In the genomic region with DNA sequence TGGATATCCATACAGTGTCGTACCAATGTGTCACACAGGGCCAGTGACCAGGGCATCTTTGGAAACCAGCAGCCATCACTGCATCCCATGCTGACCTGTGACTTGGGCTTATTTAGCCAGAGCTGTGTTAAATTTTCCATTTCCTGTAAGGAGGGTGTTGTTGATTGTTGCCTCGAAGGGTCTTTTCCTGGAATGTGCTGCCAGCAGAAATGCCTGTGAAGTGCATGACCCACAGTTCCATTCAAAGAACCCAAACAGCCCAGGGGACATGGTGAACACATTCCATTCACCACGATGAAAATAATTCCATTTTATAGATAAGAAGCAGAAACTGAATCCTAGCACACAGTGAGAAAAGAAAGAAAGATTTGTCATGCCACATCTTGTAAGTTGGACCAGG, we compare ENCODE assay signal across 15 mouse cellular contexts. TPM values are rescaled to one million over a fixed set of nuclear protein-coding genes. Genes with fewer than 3 reads are reported as not detected.
A peak's percentile ranks its signal among the peaks of the same experiment; 100 is the strongest.
DNase-seq lines count a peak whose midpoint lies in the region; TF ChIP-seq lines count a peak whose summit lies in the region.
"Had no signal": no experiment of that assay in that cellular context is flagged by ENCODE, and none has a peak within 500 bp of the region (broad histone marks: within the 10 kb centered on the region; RNA-seq: fewer than 3 reads in every experiment).

No protein-coding gene starts in this region.

- WGBS in small intestine, adult 2 months = 56% methylated on average over 3 of the region's 3 CpGs
- WGBS in hindbrain, embryonic 10.5 days = 57% methylated on average over 3 of the region's 3 CpGs

- peak; percentile 13 for DNase-seq in adrenal gland, adult 8-10 months
- DNase-seq in adrenal gland, postnatal 4 days (ENCODE audit: low spot score in 2 of 2) = no peak
- peak; percentile 44 for DNase-seq in kidney, adult 11 months
- DNase-seq in kidney, postnatal 4 days = no peak
- peak; percentile 40 for DNase-seq in lung, postnatal 10 days
- no peak for DNase-seq in lung, postnatal 14 days
- no peak for DNase-seq in hindbrain, embryonic 10.5 days (ENCODE audit: low spot score)
- DNase-seq: cerebellum, adult 2 months; layer of hippocampus, adult 9-11 months; liver, embryonic 13.5 days; thymus, postnatal 14 days had no signal

- H3K4me3 ChIP-seq in small intestine, adult 2 months (ENCODE audit: low read depth, low read length) = no peak overlapping the region
- H3K4me3 ChIP-seq in hindbrain, embryonic 10.5 days = no peak overlapping the region
- H3K4me3 ChIP-seq: forebrain, embryonic 15.5 days; liver, embryonic 13.5 days; midbrain, embryonic 13.5 days had no signal

- TF ChIP-seq CTCF in small intestine, adult 2 months (IDR thresholded peaks at IDR 0.05; ENCODE audit: extremely low read depth, insufficient read length, insufficient replicate concordance, low read depth, low read length) = no peak

- peak overlapping the region; percentile 56 for H3K27ac ChIP-seq in small intestine, adult 2 months (ENCODE audit: insufficient read depth, low read depth, low read length)
- no peak overlapping the region; the same call in 1 of the 2 replicates for H3K27ac ChIP-seq in hindbrain, embryonic 10.5 days
- H3K27ac ChIP-seq: forebrain, embryonic 15.5 days; midbrain, embryonic 13.5 days had no signal

- peaks cover 8% of the 10 kb centered on the region; the same call in 1 of the 2 replicates for H3K4me1 ChIP-seq in small intestine, adult 2 months (ENCODE audit: control insufficient read depth, insufficient read depth, insufficient read length, low read length)
- peaks cover 49% of the 10 kb centered on the region for H3K4me1 ChIP-seq in hindbrain, embryonic 10.5 days (replicated peaks)
- H3K4me1 ChIP-seq: forebrain, embryonic 15.5 days had no signal

- no peaks in the 10 kb centered on the region for H3K27me3 ChIP-seq in small intestine, adult 2 months (ENCODE audit: control insufficient read depth, insufficient read depth, low read length)
- peaks cover 8% of the 10 kb centered on the region for H3K27me3 ChIP-seq in hindbrain, embryonic 10.5 days (ENCODE audit: insufficient read depth, poor library complexity, severe bottlenecking)
- H3K27me3 ChIP-seq: forebrain, embryonic 15.5 days; liver, embryonic 13.5 days; midbrain, embryonic 13.5 days; Patski had no signal

- TF ChIP-seq POLR2A in small intestine, adult 2 months (IDR thresholded peaks at IDR 0.05; ENCODE audit: low read depth, low read length) = no peak

- H3K9me3 ChIP-seq in hindbrain, embryonic 10.5 days = no peaks in the 10 kb centered on the region
- H3K9me3 ChIP-seq: forebrain, embryonic 15.5 days; liver, embryonic 13.5 days; midbrain, embryonic 13.5 days had no signal

- H3K36me3 ChIP-seq in small intestine, adult 2 months (ENCODE audit: control insufficient read depth, insufficient read depth, low read length) = no peaks in the 10 kb centered on the region
- no peaks in the 10 kb centered on the region for H3K36me3 ChIP-seq in hindbrain, embryonic 10.5 days
- H3K36me3 ChIP-seq: forebrain, embryonic 15.5 days; liver, embryonic 13.5 days; midbrain, embryonic 13.5 days had no signal

RNA-seq across cellular contexts. Expression of a gene that starts 41.2 kb away (rescaled TPM):
- total RNA-seq in adrenal gland, adult 8-10 months (2022) = 10 to 100 TPM; 43.2 to 63.6 (median 51.2) TPM
- total RNA-seq in adrenal gland, postnatal 4 days (2021) = 10 to 100 TPM; 47.3 to 48.6 TPM
- 3.6 and 5.7 TPM in 2 replicates for polyA plus RNA-seq in small intestine, adult 2 months (2012; rRNA removed)
- polyA plus RNA-seq in hindbrain, embryonic 10.5 days (2016; fragmentation: Nextera tagmentation; extraction: Ambion mirVana) = 22.0 and 25.9 TPM in 2 replicates

Comparison
In these comparisons a context has a peak if more than half of its experiments do, and no peak if none do; other contexts are left out.
1. DNase-seq: peak in adrenal gland, adult 8-10 months (single experiment), kidney, adult 11 months (single experiment) and lung, postnatal 10 days (single experiment); none in adrenal gland, postnatal 4 days (0 of 2), kidney, postnatal 4 days (0 of 2), lung, postnatal 14 days (single experiment) and hindbrain, embryonic 10.5 days (single experiment).